Mouse (Mus musculus) right cerebral cortex, postnatal 10 days (tissue): ENCODE measurements at regions not wholly inside any gene's neighbourhood (a gene's known extent, or its start where the extent isn't known, plus 50 kb on each side); places are given as distances from the start of the nearest gene placed in this dataset.

Source experiments
- DNase-seq, 2 experiments: peaks; one replicate each; pipeline ENCODE4 v3.0.0; 2021; ENCODE audit warnings: low spot score in 2 of 2

GRCm38 (mm10) chr4:72331882-72332281, 131.2 kb upstream of the Tle1 start:
- no peak for DNase-seq

GRCm38 (mm10) chr4:72329026-72329390, 128.3 kb upstream of the Tle1 start:
- no peak for DNase-seq

- DNase-seq = no peak
These were observed 127.7 kb upstream of the Tle1 start for GRCm38 (mm10) chr4:72328282-72329025.

GRCm38 (mm10) chr4:72324913-72325312, 124.2 kb upstream of the Tle1 start:
- no peak for DNase-seq

- no peak for DNase-seq
These were observed 84.5 kb upstream of the Tle1 start for GRCm38 (mm10) chr4:72285112-72285675.

GRCm38 (mm10) chr4:72250531-72250930, 49.8 kb upstream of the Tle1 start:
- DNase-seq = peak; percentile 38 to 46
